Mouse (Mus musculus): Measurements from ENCODE around the gene Sowahc.

Sowahc gene

GRCm38 (mm10) chr10:59221473-59222270 lies at the start of gene Sowahc, which contains the start of gene Sept10:
Sowahc (plus strand) TSS chr10:59221953.
Sept10 (minus strand) TSS chr10:59221847.
- H3K36me3 ChIP-seq (ENCODE audit: control insufficient read depth, insufficient read depth, low read length, poor library complexity, severe bottlenecking): no peaks in the 10 kb centered on the region
- no peaks in the 10 kb centered on the region for H3K27me3 ChIP-seq (ENCODE audit: control insufficient read depth, insufficient read depth, low read length, poor library complexity, severe bottlenecking)
- DNase-seq (ENCODE audit: low read depth, low spot score): peak; percentile 97

- Histone ChIP-seq H3K27me3 (ENCODE audit: control insufficient read depth, insufficient read depth, low read length, poor library complexity, severe bottlenecking) (no peaks in the 10 kb centered on the region), H3K36me3 (ENCODE audit: control insufficient read depth, insufficient read depth, low read length, poor library complexity, severe bottlenecking) (no peaks in the 10 kb centered on the region)
- DNase-seq (ENCODE audit: low read depth, low spot score): no peak
These were observed 49.2 kb upstream of the Sowahc start for GRCm38 (mm10) chr10:59172539-59172938.

GRCm38 (mm10) chr10:59179620-59180019 lies 42.1 kb upstream of the Sowahc start:
- Histone ChIP-seq H3K36me3 (ENCODE audit: control insufficient read depth, insufficient read depth, low read length, poor library complexity, severe bottlenecking) (no peaks in the 10 kb centered on the region), H3K27me3 (ENCODE audit: control insufficient read depth, insufficient read depth, low read length, poor library complexity, severe bottlenecking) (no peaks in the 10 kb centered on the region)
- DNase-seq (ENCODE audit: low read depth, low spot score): no peak

GRCm38 (mm10) chr10:59182306-59182705 lies 39.4 kb upstream of the Sowahc start:
- DNase-seq (ENCODE audit: low read depth, low spot score): no peak
- H3K36me3 ChIP-seq (ENCODE audit: control insufficient read depth, insufficient read depth, low read length, poor library complexity, severe bottlenecking): no peaks in the 10 kb centered on the region
- H3K27me3 ChIP-seq (ENCODE audit: control insufficient read depth, insufficient read depth, low read length, poor library complexity, severe bottlenecking): no peaks in the 10 kb centered on the region

- no peak for DNase-seq (ENCODE audit: low read depth, low spot score)
- H3K36me3 ChIP-seq (ENCODE audit: control insufficient read depth, insufficient read depth, low read length, poor library complexity, severe bottlenecking): no peaks in the 10 kb centered on the region
- no peaks in the 10 kb centered on the region for H3K27me3 ChIP-seq (ENCODE audit: control insufficient read depth, insufficient read depth, low read length, poor library complexity, severe bottlenecking)
These were observed 26.9 kb upstream of the Sowahc start for GRCm38 (mm10) chr10:59194891-59195290.

- Histone ChIP-seq H3K36me3 (ENCODE audit: control insufficient read depth, insufficient read depth, low read length, poor library complexity, severe bottlenecking) (no peaks in the 10 kb centered on the region), H3K27me3 (ENCODE audit: control insufficient read depth, insufficient read depth, low read length, poor library complexity, severe bottlenecking) (no peaks in the 10 kb centered on the region)
- DNase-seq (ENCODE audit: low read depth, low spot score): no peak
These were observed 25.0 kb upstream of the Sowahc start for GRCm38 (mm10) chr10:59196763-59197162.

GRCm38 (mm10) chr10:59200011-59200410 lies 21.7 kb upstream of the Sowahc start:
- H3K27me3 ChIP-seq (ENCODE audit: control insufficient read depth, insufficient read depth, low read length, poor library complexity, severe bottlenecking): no peaks in the 10 kb centered on the region
- no peak for DNase-seq (ENCODE audit: low read depth, low spot score)
- H3K36me3 ChIP-seq (ENCODE audit: control insufficient read depth, insufficient read depth, low read length, poor library complexity, severe bottlenecking): no peaks in the 10 kb centered on the region

- H3K36me3 ChIP-seq (ENCODE audit: control insufficient read depth, insufficient read depth, low read length, poor library complexity, severe bottlenecking): no peaks in the 10 kb centered on the region
- peak; percentile 8 for DNase-seq (ENCODE audit: low read depth, low spot score)
- H3K27me3 ChIP-seq (ENCODE audit: control insufficient read depth, insufficient read depth, low read length, poor library complexity, severe bottlenecking): no peaks in the 10 kb centered on the region
These were observed 805 bp upstream of the Sowahc start for GRCm38 (mm10) chr10:59220824-59221472.

- Histone ChIP-seq H3K27me3 (ENCODE audit: control insufficient read depth, insufficient read depth, low read length, poor library complexity, severe bottlenecking) (no peaks in the 10 kb centered on the region), H3K36me3 (ENCODE audit: control insufficient read depth, insufficient read depth, low read length, poor library complexity, severe bottlenecking) (no peaks in the 10 kb centered on the region)
- peak; percentile 33 for DNase-seq (ENCODE audit: low read depth, low spot score)
These were observed 733 bp downstream of the Sowahc start for GRCm38 (mm10) chr10:59222271-59223101.

GRCm38 (mm10) chr10:59223301-59223700 lies 1.5 kb downstream of the Sowahc start:
- Histone ChIP-seq H3K27me3 (ENCODE audit: control insufficient read depth, insufficient read depth, low read length, poor library complexity, severe bottlenecking) (no peaks in the 10 kb centered on the region), H3K36me3 (ENCODE audit: control insufficient read depth, insufficient read depth, low read length, poor library complexity, severe bottlenecking) (no peaks in the 10 kb centered on the region)
- DNase-seq (ENCODE audit: low read depth, low spot score): no peak

GRCm38 (mm10) chr10:59223890-59224289 lies 2.1 kb downstream of the Sowahc start:
- no peak for DNase-seq (ENCODE audit: low read depth, low spot score)
- Histone ChIP-seq H3K36me3 (ENCODE audit: control insufficient read depth, insufficient read depth, low read length, poor library complexity, severe bottlenecking) (no peaks in the 10 kb centered on the region), H3K27me3 (ENCODE audit: control insufficient read depth, insufficient read depth, low read length, poor library complexity, severe bottlenecking) (no peaks in the 10 kb centered on the region)

- Histone ChIP-seq H3K27me3 (ENCODE audit: control insufficient read depth, insufficient read depth, low read length, poor library complexity, severe bottlenecking) (no peaks in the 10 kb centered on the region), H3K36me3 (ENCODE audit: control insufficient read depth, insufficient read depth, low read length, poor library complexity, severe bottlenecking) (no peaks in the 10 kb centered on the region)
- DNase-seq (ENCODE audit: low read depth, low spot score): peak; percentile 33
These were observed 3.4 kb downstream of the Sowahc start for GRCm38 (mm10) chr10:59225137-59225536.

- no peak for DNase-seq (ENCODE audit: low read depth, low spot score)
- Histone ChIP-seq H3K27me3 (ENCODE audit: control insufficient read depth, insufficient read depth, low read length, poor library complexity, severe bottlenecking) (no peaks in the 10 kb centered on the region), H3K36me3 (ENCODE audit: control insufficient read depth, insufficient read depth, low read length, poor library complexity, severe bottlenecking) (no peaks in the 10 kb centered on the region)
These were observed 7.6 kb downstream of the Sowahc start for GRCm38 (mm10) chr10:59229205-59229820.

GRCm38 (mm10) chr10:59235227-59235626 lies 13.5 kb downstream of the Sowahc start:
- Histone ChIP-seq H3K36me3 (ENCODE audit: control insufficient read depth, insufficient read depth, low read length, poor library complexity, severe bottlenecking) (no peaks in the 10 kb centered on the region), H3K27me3 (ENCODE audit: control insufficient read depth, insufficient read depth, low read length, poor library complexity, severe bottlenecking) (no peaks in the 10 kb centered on the region)
- no peak for DNase-seq (ENCODE audit: low read depth, low spot score)

All from splenic B cell, adult 2 months (primary cell).